Mouse (Mus musculus): ENCODE measurements around the gene Sipa1l2. TPM values are rescaled to one million over a fixed set of nuclear protein-coding genes. Genes with fewer than 3 reads are reported as not detected.

Sipa1l2 gene
- polyA plus RNA-seq, 1 experiment from 2014 or later, result 32.8 TPM

- 62% methylated on average over 8 of the region's 8 CpGs for WGBS
- Histone ChIP-seq H3K27me3 (replicated peaks) (no peaks in the 10 kb centered on the region), H3K4me2 (no peak overlapping the region), H3K9me3 (replicated peaks) (no peaks in the 10 kb centered on the region), H3K4me3 (no peak overlapping the region), H3K4me1 (replicated peaks) (peaks cover 88% of the 10 kb centered on the region), H3K36me3 (peaks cover 18% of the 10 kb centered on the region), H3K9ac (0 out of 2 replicates have a peak overlapping the region, but pooled peaks have one; percentile 37), H3K27ac (ENCODE audit: poor library complexity, severe bottlenecking) (peak overlapping the region; percentile 88)
- ATAC-seq (ENCODE audit: insufficient number of reproducible peaks, low FRiP score), result no peak
Measured at GRCm38 (mm10) chr8:125532953-125533352, 36.7 kb downstream of the Sipa1l2 start.

GRCm38 (mm10) chr8:125532177-125532576, 37.4 kb downstream of the Sipa1l2 start:
- ATAC-seq (ENCODE audit: insufficient number of reproducible peaks, low FRiP score), result no peak
- Histone ChIP-seq H3K27ac (ENCODE audit: poor library complexity, severe bottlenecking) (peak overlapping the region; percentile 88), H3K4me1 (replicated peaks) (peaks cover 89% of the 10 kb centered on the region), H3K27me3 (replicated peaks) (no peaks in the 10 kb centered on the region), H3K4me2 (no peak overlapping the region), H3K4me3 (no peak overlapping the region), H3K36me3 (peaks cover 10% of the 10 kb centered on the region), H3K9ac (peak overlapping the region; percentile 37; the same call in 1 of the 2 replicates), H3K9me3 (replicated peaks) (no peaks in the 10 kb centered on the region)
- WGBS, result 28% methylated on average over 7 of the region's 7 CpGs

GRCm38 (mm10) chr8:125531640-125532039, 38.0 kb downstream of the Sipa1l2 start:
- H3K36me3 ChIP-seq, result peaks cover 5% of the 10 kb centered on the region
- H3K27ac ChIP-seq (ENCODE audit: poor library complexity, severe bottlenecking), result peak overlapping the region; percentile 88
- no peak overlapping the region for H3K4me2 ChIP-seq
- H3K9me3 ChIP-seq (replicated peaks), result no peaks in the 10 kb centered on the region
- no peaks in the 10 kb centered on the region for H3K27me3 ChIP-seq (replicated peaks)
- ATAC-seq (ENCODE audit: insufficient number of reproducible peaks, low FRiP score), result no peak
- H3K9ac ChIP-seq, result no peak overlapping the region; the same call in 1 of the 2 replicates
- H3K4me1 ChIP-seq (replicated peaks), result peaks cover 94% of the 10 kb centered on the region
- 32% methylated on average over 1 of the region's 1 CpGs for WGBS
- no peak overlapping the region for H3K4me3 ChIP-seq

- H3K27me3 ChIP-seq (replicated peaks), result no peaks in the 10 kb centered on the region
- H3K4me3 ChIP-seq, result no peak overlapping the region
- no peaks in the 10 kb centered on the region for H3K9me3 ChIP-seq (replicated peaks)
- 49% methylated on average over 6 of the region's 6 CpGs for WGBS
- ATAC-seq (ENCODE audit: insufficient number of reproducible peaks, low FRiP score), result no peak
- H3K4me1 ChIP-seq (replicated peaks), result peaks cover 95% of the 10 kb centered on the region
- peak overlapping the region; percentile 3; the same call in 1 of the 2 replicates for H3K27ac ChIP-seq (ENCODE audit: poor library complexity, severe bottlenecking)
- no peak overlapping the region for H3K4me2 ChIP-seq
- no peaks in the 10 kb centered on the region for H3K36me3 ChIP-seq
- peak overlapping the region; percentile 36; the same call in 1 of the 2 replicates for H3K9ac ChIP-seq
Measured at GRCm38 (mm10) chr8:125531088-125531438, 38.5 kb downstream of the Sipa1l2 start.

- H3K9ac ChIP-seq, result peak overlapping the region; percentile 36; the same call in 1 of the 2 replicates
- H3K27ac ChIP-seq (ENCODE audit: poor library complexity, severe bottlenecking), result no peak overlapping the region
- H3K4me3 ChIP-seq, result no peak overlapping the region
- ATAC-seq (ENCODE audit: insufficient number of reproducible peaks, low FRiP score), result no peak
- H3K36me3 ChIP-seq, result no peaks in the 10 kb centered on the region
- H3K27me3 ChIP-seq (replicated peaks), result no peaks in the 10 kb centered on the region
- H3K4me2 ChIP-seq, result no peak overlapping the region
- peaks cover 96% of the 10 kb centered on the region for H3K4me1 ChIP-seq (replicated peaks)
- WGBS, result 56% methylated on average over 15 of the region's 15 CpGs
- H3K9me3 ChIP-seq (replicated peaks), result no peaks in the 10 kb centered on the region
Measured at GRCm38 (mm10) chr8:125530187-125531087, 39.2 kb downstream of the Sipa1l2 start.

- Histone ChIP-seq H3K27me3 (replicated peaks) (no peaks in the 10 kb centered on the region), H3K4me3 (no peak overlapping the region), H3K4me1 (replicated peaks) (peaks cover 94% of the 10 kb centered on the region), H3K9me3 (replicated peaks) (no peaks in the 10 kb centered on the region), H3K36me3 (no peaks in the 10 kb centered on the region), H3K9ac (no peak overlapping the region), H3K4me2 (no peak overlapping the region), H3K27ac (ENCODE audit: poor library complexity, severe bottlenecking) (no peak overlapping the region)
- 70% methylated on average over 6 of the region's 6 CpGs for WGBS
- no peak for ATAC-seq (ENCODE audit: insufficient number of reproducible peaks, low FRiP score)
Measured at GRCm38 (mm10) chr8:125529019-125529418, 40.6 kb downstream of the Sipa1l2 start.

GRCm38 (mm10) chr8:125527941-125528340, 41.7 kb downstream of the Sipa1l2 start:
- H3K4me3 ChIP-seq, result no peak overlapping the region
- ATAC-seq (ENCODE audit: insufficient number of reproducible peaks, low FRiP score), result no peak
- no peaks in the 10 kb centered on the region for H3K36me3 ChIP-seq
- H3K4me2 ChIP-seq, result no peak overlapping the region
- H3K9me3 ChIP-seq (replicated peaks), result no peaks in the 10 kb centered on the region
- no peaks in the 10 kb centered on the region for H3K27me3 ChIP-seq (replicated peaks)
- H3K9ac ChIP-seq, result no peak overlapping the region; the same call in 1 of the 2 replicates
- WGBS, result 58% methylated on average over 3 of the region's 3 CpGs
- H3K27ac ChIP-seq (ENCODE audit: poor library complexity, severe bottlenecking), result peak overlapping the region; percentile 22; the same call in 1 of the 2 replicates
- peaks cover 94% of the 10 kb centered on the region for H3K4me1 ChIP-seq (replicated peaks)

- 16% methylated on average over 7 of the region's 7 CpGs for WGBS
Measured at GRCm38 (mm10) chr8:125526999-125527398, 42.6 kb downstream of the Sipa1l2 start.

GRCm38 (mm10) chr8:125526582-125526981, 43.0 kb downstream of the Sipa1l2 start:
- Histone ChIP-seq H3K9ac (0 out of 2 replicates have a peak overlapping the region, but pooled peaks have one; percentile 3), H3K4me3 (no peak overlapping the region), H3K27ac (ENCODE audit: poor library complexity, severe bottlenecking) (no peak overlapping the region), H3K4me1 (replicated peaks) (peaks cover 94% of the 10 kb centered on the region), H3K27me3 (replicated peaks) (no peaks in the 10 kb centered on the region), H3K36me3 (no peaks in the 10 kb centered on the region), H3K4me2 (no peak overlapping the region), H3K9me3 (replicated peaks) (no peaks in the 10 kb centered on the region)
- no peak for ATAC-seq (ENCODE audit: insufficient number of reproducible peaks, low FRiP score)
- 57% methylated on average over 7 of the region's 7 CpGs for WGBS

More at GRCm38 (mm10) chr8:125526999-125527398, 42.6 kb downstream of the Sipa1l2 start:
- Histone ChIP-seq H3K36me3 (no peaks in the 10 kb centered on the region), H3K9ac (0 out of 2 replicates have a peak overlapping the region, but pooled peaks have one; percentile 3), H3K27ac (ENCODE audit: poor library complexity, severe bottlenecking) (peak overlapping the region; percentile 22; the same call in 1 of the 2 replicates), H3K27me3 (replicated peaks) (no peaks in the 10 kb centered on the region), H3K4me2 (no peak overlapping the region), H3K9me3 (replicated peaks) (no peaks in the 10 kb centered on the region), H3K4me1 (replicated peaks) (peaks cover 94% of the 10 kb centered on the region), H3K4me3 (no peak overlapping the region)
- no peak for ATAC-seq (ENCODE audit: insufficient number of reproducible peaks, low FRiP score)

GRCm38 (mm10) chr8:125524479-125524878, 45.1 kb downstream of the Sipa1l2 start:
- Histone ChIP-seq H3K9ac (no peak overlapping the region), H3K4me3 (no peak overlapping the region), H3K27ac (ENCODE audit: poor library complexity, severe bottlenecking) (no peak overlapping the region), H3K4me1 (replicated peaks) (peaks cover 92% of the 10 kb centered on the region), H3K9me3 (replicated peaks) (no peaks in the 10 kb centered on the region), H3K36me3 (no peaks in the 10 kb centered on the region), H3K27me3 (replicated peaks) (no peaks in the 10 kb centered on the region), H3K4me2 (no peak overlapping the region)
- WGBS, result 85% methylated on average over 2 of the region's 2 CpGs
- ATAC-seq (ENCODE audit: insufficient number of reproducible peaks, low FRiP score), result no peak

- H3K4me2 ChIP-seq, result no peak overlapping the region
Measured at GRCm38 (mm10) chr8:125523213-125523612, 46.4 kb downstream of the Sipa1l2 start.

More at GRCm38 (mm10) chr8:125523213-125523612, 46.4 kb downstream of the Sipa1l2 start:
- no peaks in the 10 kb centered on the region for H3K9me3 ChIP-seq (replicated peaks)
- no peak overlapping the region for H3K4me3 ChIP-seq
- peaks cover 94% of the 10 kb centered on the region for H3K4me1 ChIP-seq (replicated peaks)
- 0 out of 2 replicates have a peak overlapping the region, but pooled peaks have one; percentile 56 for H3K27ac ChIP-seq (ENCODE audit: poor library complexity, severe bottlenecking)
- no peaks in the 10 kb centered on the region for H3K27me3 ChIP-seq (replicated peaks)
- H3K9ac ChIP-seq, result no peak overlapping the region
- H3K36me3 ChIP-seq, result 0 out of 2 replicates have a peak, but pooled peaks cover 1% of the 10 kb centered on the region
- no peak for ATAC-seq (ENCODE audit: insufficient number of reproducible peaks, low FRiP score)
- 26% methylated on average over 5 of the region's 5 CpGs for WGBS
